Mouse (Mus musculus): Measurements from ENCODE around the gene Akt1s1.
"Not testable (repeated sequence)": the region's sequence is repeated elsewhere in the genome, so short reads cannot be mapped to it uniquely, and the experiment has no call there.

The Akt1s1 gene

DNA sequence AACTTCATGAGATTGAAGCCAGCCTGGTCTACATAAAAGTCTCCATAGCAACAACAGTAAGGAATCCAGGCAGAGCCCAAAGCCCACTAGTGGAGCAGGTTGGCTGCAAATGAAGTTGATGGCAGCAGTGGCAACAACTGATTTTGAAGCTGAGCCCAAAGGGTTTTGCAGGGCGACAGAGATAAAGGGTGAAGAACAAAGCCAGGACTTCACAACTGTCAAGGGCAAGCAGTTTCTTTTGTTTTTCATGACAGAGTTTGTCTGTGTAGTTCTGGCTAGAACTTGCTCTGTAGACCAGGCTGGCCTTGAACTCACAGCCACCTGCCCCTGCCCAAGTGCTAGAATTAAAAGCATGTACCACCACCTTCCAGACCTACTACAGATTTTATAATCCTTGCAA is 22.4 kb downstream of the Akt1s1 start:
- DNase-seq = no peak

DNA sequence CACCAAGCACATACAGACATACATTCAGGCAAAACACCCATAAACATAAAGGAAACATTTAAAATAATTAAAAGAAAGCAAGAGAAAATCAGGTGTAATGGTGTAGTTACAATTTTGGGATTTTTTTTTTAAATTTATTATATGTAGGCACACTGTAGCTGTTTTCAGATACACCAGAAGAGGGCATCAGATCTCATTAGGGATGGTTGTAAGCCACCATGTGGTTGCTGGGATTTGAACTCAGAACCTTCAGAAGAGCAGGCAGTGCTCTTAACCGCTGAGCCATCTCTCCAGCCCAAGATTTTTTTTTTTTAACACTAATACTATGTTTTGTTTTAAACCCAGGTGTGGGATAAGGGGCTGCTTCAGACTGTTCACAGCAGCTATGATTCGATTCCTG is 23.0 kb downstream of the Akt1s1 start:
- not testable (repeated sequence) for DNase-seq

DNA sequence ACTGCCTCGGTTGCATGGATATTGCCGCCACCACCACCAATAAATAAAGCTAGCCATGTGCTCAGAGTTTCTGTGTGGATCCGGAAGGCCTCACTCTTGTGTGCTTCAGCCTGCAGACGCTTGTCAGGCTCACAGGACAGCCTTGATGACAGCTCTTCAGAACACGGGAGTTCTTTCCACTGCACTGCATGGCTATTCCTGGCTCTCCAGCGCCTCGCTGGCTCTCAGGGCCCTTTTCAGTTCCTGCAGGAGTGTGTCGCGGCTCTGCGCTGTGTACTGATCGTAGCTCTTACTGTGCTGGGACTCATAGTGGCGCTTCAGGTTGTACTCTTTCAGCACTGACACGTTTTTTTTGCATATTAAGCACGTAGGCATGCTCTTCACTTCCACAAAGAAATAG is 29.0 kb downstream of the Akt1s1 start:
- no peak for DNase-seq

DNA sequence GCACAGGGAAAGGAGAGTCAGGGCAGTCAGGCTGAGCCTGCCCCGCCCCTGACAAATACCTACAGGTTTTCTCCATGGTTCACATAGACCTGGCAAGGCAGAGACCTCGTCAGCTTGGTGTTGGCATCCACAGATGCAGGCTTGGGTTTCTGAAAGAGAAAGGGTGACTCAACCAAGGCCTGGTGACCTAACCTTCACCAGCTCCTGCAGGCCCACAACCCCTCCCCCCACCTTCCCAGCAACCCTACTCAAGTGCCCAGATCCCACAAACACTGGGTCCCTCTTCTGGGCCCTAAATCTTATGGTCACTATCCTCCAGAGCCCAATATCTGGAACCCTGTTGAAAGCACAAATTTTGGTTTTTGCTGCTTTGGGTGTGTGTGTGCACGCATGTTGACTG is 34.2 kb downstream of the Akt1s1 start:
- no peak for DNase-seq

DNA sequence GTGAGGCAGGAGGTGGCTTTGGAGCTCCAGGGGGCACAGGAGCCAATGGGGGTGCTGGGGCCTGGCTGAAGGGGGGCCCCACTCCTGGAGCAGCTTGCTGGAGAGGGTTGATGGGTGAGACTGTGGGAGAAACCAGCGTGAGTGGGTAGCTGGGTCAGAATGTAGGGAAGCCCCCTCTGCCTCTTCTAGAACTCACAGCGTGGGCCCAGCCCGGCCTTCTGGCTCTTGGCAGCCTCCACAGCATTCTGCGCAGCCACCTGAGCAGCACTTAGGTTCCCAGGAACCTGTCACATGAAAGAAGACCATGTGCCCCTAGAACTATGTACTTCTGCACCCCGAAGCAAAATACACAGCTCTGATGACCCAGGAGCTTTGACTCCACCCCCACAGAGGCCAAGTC is 35.8 kb downstream of the Akt1s1 start:
- DNase-seq = no peak

DNA sequence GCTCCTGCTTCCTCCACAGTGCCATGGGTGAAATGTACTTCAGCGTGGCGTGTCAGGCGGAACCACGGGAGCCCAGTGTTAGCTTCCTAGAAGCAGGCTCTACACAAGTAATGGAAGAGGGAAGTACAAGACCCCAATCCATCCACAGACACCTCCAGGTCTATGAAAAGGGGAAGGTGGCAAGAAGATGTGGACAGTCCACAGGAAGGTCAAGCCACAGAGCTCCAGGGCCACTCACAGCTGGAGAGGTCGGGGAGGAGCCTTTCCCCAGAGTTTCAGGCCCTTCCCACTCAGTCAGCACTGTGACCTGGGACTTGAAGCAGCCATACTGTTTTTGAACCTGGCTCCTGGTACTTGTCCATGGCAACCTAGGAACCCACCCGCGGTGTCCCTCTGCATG is 38.2 kb downstream of the Akt1s1 start:
- no peak for DNase-seq

DNA sequence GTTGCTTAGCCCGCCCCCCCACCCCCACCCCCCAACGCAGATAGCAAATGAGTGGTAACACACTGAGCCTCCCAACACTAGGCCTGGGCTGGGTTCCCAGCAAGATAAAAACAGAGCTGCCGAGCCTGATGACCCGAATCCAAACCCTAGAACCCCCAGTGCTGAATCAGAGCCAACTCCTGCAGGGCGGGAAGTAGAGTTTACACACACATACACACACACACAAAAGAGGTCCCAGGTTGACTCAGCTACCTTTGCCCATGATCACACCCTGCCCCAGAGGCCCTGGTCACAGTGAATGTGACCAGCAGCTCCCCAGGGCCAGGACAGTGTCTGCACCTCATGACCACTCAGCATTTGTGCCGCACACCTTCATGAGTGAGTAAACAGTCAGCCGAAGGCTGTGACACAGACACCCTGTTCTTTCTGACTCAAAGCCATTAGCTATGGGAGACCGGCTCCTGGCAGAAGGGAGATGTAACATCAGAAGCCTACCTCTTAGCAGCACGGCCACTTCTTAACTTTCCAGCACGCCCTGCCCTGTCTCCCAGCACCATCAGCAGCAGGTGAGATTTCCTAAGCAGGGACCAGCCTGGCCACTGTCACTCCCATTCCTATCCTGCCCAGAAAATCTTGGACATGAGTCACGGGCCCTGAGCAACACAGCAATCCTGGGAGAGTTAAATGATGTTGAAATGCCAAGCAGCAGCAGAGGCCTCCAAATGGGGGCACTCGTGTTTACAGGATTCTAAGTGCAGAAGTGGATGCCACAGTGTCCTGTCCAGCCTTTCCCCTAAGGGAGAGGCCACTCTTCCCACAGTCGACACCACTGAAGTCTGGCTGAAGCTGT is 39.7 kb downstream of the Akt1s1 start:
- DNase-seq = no peak

DNA sequence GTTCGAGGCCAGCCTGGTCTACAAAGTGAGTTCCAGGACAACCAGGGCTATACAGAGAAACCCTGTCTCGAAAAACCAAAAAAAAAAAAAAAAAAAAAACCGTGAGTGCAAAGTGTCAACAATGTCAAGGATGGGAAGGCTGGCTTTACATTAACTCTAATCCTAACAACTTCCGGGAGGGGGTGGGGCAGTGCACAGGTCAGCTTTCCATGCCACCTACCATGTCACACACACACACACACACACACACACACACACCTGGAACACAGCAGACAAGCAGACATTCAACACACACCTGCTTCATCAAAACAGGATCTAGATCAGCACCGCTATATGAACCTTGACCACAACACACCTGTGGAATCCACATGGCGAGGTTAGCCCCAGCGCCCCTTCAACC is 41.4 kb downstream of the Akt1s1 start:
- no peak for DNase-seq

DNA sequence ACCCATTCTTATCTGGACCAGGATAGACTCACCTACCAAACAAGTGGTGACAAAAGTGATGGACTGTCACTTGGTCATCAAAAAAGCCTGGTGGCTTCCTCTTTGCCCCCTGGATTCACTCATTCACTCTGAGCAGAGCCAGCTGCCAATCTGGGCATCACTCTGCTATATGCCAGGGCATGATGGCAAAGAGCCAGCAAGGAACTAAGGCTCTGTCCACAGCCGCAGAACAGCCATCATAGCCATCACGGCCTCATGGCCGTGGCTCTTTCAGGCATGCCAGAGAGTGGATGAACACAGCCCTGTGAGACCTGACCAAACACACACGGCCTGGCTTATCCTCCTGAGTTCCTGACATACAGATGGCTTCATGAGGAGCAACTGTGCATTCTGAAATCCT is 41.9 kb downstream of the Akt1s1 start:
- no peak for DNase-seq

DNA sequence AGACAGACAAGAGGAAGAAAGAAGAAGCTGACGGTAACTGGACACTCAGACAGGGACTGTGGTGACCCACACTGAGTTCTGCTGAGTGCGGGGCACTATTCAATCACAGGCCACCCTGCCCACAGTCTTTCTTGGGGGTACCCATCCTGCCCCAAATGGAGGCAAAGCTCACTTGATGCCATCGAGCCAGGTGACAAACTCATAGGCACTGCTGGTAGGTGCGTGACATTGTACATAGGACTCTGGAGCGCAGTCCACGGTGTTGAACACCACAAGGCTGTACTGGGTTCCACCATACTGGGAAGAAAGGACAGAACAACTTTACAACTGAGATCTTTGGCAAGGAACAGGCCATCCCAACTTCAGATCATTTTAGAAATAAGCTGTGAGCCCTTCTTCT is 42.8 kb downstream of the Akt1s1 start:
- no peak for DNase-seq

DNA sequence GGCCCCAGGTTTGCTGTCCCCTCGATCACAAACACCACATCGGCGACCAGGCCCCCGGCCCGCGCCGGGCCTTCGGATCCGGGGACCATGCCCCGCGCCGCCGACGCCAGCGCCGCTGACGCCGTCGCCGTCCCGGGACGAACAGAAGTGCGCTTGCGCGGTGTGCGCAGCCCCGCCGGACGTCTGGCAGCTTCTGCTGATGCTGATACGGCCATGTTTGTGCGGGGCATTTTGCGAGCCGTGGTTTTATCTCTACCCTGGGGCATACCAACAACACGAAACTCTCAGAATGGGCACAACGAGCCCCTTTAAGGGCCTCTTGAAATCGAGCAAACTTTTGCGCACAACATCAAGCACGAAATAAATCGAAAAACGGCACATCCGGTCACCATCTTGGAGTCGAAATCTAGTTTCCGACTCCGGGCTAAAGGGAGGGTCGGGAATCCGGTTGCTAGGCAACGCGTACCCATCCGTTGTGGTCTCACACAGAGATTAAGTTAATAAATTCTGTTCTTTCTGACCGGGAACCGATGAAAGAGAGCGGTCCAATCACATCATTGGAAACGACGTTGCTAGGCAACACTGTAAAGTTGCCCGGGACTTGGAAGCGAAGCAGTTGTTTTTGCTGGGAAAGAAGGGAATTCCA is 43.6 kb downstream of the Akt1s1 start, which contains the start of gene Med25:
Gene Med25 (minus strand): TSS at position 437 of the 646 bp plus-strand sequence.
- DNase-seq = peak; percentile 91

DNA sequence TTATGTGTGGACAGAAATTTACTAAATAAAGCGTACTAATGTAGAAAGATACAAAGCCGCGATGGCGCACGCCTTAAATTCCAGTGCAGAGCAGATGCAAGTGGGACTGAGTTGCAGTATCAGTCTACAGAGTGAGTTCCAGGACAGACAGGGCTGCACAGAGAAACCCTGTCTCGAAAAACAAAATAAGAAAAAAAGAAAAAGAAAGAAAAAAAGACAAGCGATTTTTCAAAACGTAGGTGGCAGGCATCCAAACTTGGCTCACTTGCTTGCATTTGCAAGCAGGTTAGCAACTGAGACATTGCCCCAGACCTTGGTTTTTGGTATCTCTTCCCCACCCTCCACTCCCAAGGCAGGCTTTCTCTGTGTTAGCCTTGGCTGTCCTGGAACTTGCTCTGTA is 44.4 kb downstream of the Akt1s1 start:
- no peak for DNase-seq

DNA sequence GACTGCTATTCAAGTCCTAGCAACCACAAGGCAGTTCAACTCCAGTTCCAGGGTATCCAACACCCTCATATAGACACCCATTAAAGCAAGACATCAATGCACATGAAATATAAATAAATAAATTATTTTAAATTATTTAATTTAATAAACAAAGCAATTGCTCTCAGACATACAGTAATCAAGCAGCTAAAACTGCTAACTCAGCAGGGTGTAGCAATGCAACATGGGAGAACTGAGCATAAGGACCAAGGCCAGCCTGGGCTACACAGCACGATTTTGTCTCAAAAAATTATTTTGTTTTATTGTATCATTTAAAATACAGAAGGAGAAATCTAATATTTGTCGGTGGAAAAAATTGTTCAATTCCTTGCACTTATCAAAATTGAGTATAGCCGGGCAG is 45.4 kb downstream of the Akt1s1 start:
- DNase-seq = no peak

DNA sequence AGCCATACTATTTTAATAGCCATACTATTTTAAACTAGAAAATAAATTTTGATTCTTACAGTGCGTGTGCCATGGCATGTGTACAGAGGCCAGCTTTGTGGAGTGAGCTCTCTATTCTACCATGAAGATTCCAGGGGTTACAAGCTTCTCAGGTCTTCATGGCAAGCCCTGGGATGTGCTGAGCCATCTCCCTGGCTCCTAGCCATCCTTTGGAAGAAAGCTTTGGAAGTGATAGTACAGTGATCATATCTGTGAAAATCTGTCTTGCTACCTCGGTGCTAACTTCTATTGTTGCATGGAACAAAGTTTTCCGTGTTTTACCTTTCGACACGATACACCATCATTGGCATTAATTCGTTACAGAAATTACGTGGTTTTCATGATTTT is 46.4 kb downstream of the Akt1s1 start:
- DNase-seq = no peak

DNA sequence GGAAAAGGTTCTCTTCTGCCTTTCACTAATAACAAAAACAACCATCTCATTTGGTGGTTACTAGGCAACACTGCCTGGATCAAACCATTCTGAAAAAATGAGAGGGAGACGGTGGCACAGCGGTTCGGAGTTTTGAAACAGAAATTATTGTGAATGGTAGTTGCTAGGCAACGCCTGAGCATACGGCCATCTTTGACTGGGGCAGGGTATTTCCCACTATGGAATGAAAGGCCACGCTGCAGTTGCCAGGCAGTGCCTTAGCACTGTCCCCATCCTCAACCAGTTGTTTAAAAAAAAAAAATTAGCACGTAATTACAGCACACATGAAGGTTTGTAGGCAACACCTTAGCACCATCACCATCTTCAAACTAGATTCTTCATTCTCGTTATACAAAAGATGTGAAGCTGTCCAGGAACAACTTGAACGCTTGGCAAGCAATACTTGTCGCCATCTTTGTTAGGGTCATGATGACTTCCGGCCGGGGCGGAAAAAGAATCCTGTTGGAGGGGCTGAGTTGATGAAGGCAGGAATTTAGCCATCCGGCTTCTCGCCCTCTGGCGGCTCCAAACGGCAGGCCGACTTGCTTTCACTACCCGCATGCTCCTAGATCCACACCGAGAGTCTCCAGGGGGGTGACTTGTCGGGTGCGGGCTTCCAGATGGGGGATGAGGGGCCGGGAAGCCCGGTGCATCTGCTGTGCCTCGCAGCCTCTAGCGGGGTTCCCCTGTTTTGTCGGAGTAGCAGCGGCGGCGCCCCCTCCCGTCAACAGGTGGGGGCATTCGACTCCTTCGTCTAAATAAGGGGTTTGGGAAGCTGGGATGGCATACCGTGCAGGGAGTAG is 47.0 kb downstream of the Akt1s1 start, which contains the start of gene Fuz:
Gene Fuz (plus strand): TSS at position 487 of the 842 bp plus-strand sequence.
- peak; percentile 90 for DNase-seq

DNA sequence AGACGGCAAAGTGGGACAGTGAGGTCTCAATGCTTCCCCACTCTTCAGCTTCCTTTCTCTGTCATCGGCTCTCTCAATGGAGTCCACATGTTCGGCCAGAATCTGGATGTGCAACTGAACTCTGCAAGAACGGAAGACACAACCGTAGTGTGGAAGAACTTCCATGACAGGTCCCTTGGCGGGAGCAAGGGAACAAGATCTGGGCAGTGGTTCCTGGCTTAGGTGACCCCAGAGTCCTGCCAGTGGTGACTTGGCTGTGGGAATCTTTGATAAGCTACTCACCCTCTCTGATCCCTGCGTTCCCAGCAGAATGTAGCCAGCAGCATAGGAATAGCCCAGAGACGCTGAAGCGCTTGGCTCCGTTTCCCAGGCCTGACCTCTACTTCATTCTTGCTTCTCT is 47.7 kb downstream of the Akt1s1 start:
- DNase-seq = no peak

DNA sequence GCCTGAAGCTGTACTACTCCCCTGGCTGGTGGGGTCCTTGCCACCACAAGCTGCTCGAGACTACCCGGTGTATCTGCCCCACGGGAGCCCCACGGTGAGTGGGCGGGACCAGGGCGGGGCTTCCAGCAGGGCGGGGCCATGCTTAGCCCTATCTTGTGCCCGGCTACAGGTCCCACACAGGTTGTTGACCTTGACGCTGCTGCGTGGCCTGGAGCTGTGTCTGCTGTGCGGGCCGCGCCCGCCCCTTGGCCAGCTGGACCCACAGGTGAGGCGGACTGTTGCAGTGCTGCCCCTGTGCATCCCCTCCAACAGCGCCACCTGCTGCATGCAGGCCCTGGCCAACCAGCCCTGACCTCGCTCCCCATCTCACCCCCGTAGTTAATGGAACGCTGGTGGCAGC is 49.8 kb downstream of the Akt1s1 start:
- no peak for DNase-seq

DNA sequence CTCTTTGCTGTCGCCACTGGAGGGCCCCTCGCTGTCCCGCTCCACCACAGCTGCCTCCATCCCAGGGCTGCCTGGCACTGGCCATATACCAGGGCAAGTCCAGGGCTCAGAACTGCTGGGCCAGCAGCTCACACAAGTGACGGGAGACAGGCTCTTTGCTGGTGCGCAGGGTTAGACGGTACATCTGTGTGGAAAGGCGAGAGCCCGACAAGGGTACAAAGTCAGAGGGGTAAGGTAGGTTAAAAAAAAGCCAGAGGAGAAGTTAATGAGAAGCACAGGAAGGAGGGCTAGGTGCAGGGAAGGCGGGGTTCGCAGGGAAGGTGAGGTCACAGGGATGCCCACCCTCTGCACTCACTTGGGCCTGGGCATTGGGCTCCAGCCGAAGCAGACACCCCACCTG is 51.8 kb downstream of the Akt1s1 start:
- DNase-seq = no peak

DNA sequence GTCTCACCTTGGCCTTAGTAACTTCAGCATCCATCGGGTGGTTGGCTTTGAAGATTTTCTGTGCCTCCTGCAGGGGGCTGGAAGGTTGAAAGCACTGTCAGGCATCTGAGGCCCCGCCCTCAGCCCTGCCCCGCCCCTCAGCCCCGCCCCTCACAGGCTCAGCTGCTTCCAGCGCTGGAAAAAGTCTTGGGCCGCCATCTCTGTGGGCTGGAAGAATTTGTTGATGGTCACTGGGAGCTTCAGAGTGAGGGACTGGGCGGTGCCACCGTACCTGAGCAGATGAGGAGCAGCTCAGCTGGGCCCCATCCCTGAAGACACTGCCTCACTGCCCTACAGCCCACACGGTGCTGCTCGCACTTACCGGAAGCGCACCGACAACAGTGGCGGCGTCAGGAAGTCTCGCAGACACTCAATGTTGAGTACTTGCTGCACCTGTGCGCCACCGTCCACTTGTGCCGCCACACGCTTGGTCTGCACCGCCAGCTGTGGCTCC is 52.5 kb downstream of the Akt1s1 start:
- DNase-seq = no peak
